Mouse (Mus musculus) limb, embryonic 14.5 days (tissue): Measurements from ENCODE around the gene 1700013G24Rik. TPM values are rescaled to one million over a fixed set of nuclear protein-coding genes. Genes with fewer than 3 reads are reported as not detected.

ENCODE experiments used
- ATAC-seq: fragments of 200-750 bp; cut with Nextera tagmentation; 2 replicates; pipeline ENCODE4 v1.8.0; 2017; ENCODE audit warnings: low read depth, moderate number of reproducible peaks, moderate TSS enrichment; ENCODE audit not compliant: low FRiP score
- DNase-seq: peaks from one replicate; pipeline ENCODE4 v3.0.0-alpha.2; 2015; ENCODE audit warnings: low spot score
- H3K27ac ChIP-seq: fragments of 300-500 bp; sonication (generic); replicated peaks from 2 replicates; pipeline ENCODE4 v1.5.1; 2014; ENCODE audit warnings: low read depth, mild to moderate bottlenecking, low read length, moderate library complexity, mixed read lengths
- H3K27me3 ChIP-seq: fragments of 300-500 bp; sonication (generic); 2 replicates; pipeline ENCODE4 v1.6.1; 2014; ENCODE audit warnings: low read length, mixed read lengths; ENCODE audit not compliant: control insufficient read depth, insufficient read depth
- H3K36me3 ChIP-seq: fragments of 300-500 bp; sonication (generic); 2 replicates; pipeline ENCODE4 v1.6.1; 2014; ENCODE audit warnings: mild to moderate bottlenecking, low read length, moderate library complexity, mixed read lengths; ENCODE audit not compliant: control insufficient read depth, insufficient read depth
- H3K4me1 ChIP-seq: fragments of 300-500 bp; sonication (generic); 2 replicates; pipeline ENCODE4 v1.6.1; 2014; ENCODE audit warnings: antibody characterized with exemption, low read length, mixed read lengths; ENCODE audit not compliant: control insufficient read depth, insufficient read depth
- H3K4me2 ChIP-seq: fragments of 300-500 bp; sonication (generic); replicated peaks from 2 replicates; pipeline ENCODE4 v1.6.1; 2014; ENCODE audit warnings: low read depth, mild to moderate bottlenecking, low read length, moderate library complexity; ENCODE audit not compliant: severe bottlenecking
- H3K4me3 ChIP-seq: fragments of 300-500 bp; sonication (generic); replicated peaks from 2 replicates; pipeline ENCODE4 v1.5.1; 2014; ENCODE audit warnings: low read length
- H3K9ac ChIP-seq: fragments of 300-500 bp; sonication (generic); 2 replicates; pipeline ENCODE4 v1.6.1; 2014; ENCODE audit warnings: mild to moderate bottlenecking, low read depth, low read length, moderate library complexity; ENCODE audit not compliant: severe bottlenecking
- H3K9me3 ChIP-seq: fragments of 300-500 bp; sonication (generic); 2 replicates; pipeline ENCODE4 v1.6.1; 2016; ENCODE audit warnings: low read length; ENCODE audit not compliant: control insufficient read depth
- POLR2A ChIP-seq: fragments of 200-500 bp; IDR thresholded peaks from 2 replicates; pipeline ENCODE4 v1.8.0; 2012; ENCODE audit warnings: inconsistent platforms, mild to moderate bottlenecking, moderate library complexity, borderline replicate concordance; ENCODE audit not compliant: insufficient read depth, insufficient read length; ENCODE audit errors: extremely low read depth
- WGBS: fragments of 180-500 bp; shearing (Covaris S2); extraction: QIAGEN DNeasy Blood & Tissue Kit; methylation state at CpG from one replicate; pipeline ENCODE4 v1.1.7; 2014; 5-methylcytosine and 5-hydroxymethylcytosine counted together
- polyA plus RNA-seq, 2 experiments: library from polyadenylated mRNA; depleted of rRNA in 1 of 2; stranded (reverse) in 1 of 2; unstranded in 1 of 2; fragments of >200 nt; fragmentation: Nextera tagmentation in 1 of 2; extraction: Ambion mirVana in 1 of 2; gene quantifications; 2 replicates each; pipeline versions ENCODE4 v1.2.1 to v1.2.3; 2012 to 2014

The 1700013G24Rik gene
- polyA plus RNA-seq, 2 experiments: 0.23 to 0.30 TPM

DNA sequence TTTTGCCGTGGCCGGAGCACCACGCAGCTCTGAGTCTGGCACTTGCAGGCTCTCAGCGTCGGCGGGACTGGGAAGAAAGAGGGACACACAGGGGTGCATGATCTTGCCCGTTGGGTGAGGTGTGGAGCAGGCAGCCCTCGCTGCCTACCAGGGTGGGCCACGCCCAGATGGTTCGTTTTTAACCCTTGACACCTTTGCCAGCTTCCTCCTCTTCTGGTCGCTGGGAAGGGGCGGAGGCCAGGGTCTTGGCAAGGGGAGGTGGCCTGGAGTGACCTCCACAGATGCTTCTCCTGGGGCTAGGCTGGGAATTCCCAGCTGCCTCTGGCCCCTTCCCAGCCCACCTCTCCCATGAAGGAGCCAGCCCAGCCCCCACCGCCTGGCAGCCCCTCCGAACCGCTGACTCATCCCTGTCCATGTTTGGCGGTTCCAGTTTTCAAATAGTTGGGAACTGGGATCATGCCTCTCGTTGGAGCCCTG is 23.7 kb downstream of the 1700013G24Rik start:
- WGBS: 15% methylated on average over 14 of the region's 17 CpGs
- H3K27ac ChIP-seq: peak overlapping the region; percentile 59
- peaks cover 85% of the 10 kb centered on the region for H3K4me1 ChIP-seq

DNA sequence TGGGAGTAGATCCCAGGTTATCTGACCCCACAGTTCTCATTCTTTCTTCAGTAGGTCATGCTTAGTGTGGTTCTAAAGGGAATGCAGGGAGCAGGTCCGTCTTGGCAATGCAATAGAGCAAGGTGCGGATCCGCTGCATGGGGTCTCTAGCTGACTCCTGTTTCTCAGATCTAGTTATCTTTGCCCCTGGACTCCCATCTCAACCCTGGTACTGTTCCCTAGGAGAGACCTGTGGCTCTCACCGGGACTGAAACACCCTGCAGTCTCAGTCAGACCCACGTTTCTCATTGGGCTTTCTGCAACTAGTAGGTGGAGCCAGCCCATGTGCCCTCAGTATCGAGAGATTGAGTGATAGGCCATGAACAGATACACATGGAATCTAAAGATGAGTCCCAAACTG is 24.5 kb downstream of the 1700013G24Rik start:
- no peak for TF ChIP-seq POLR2A
- no peak for ATAC-seq
- Histone ChIP-seq H3K4me1 (peaks cover 93% of the 10 kb centered on the region), H3K9me3 (no peaks in the 10 kb centered on the region), H3K36me3 (no peaks in the 10 kb centered on the region; the same call in 1 of the 2 replicates), H3K27me3 (no peaks in the 10 kb centered on the region), H3K4me2 (no peak overlapping the region), H3K4me3 (no peak overlapping the region), H3K9ac (no peak overlapping the region), H3K27ac (0 out of 2 replicates have a peak overlapping the region, but pooled peaks have one; percentile 43)
- DNase-seq: no peak
- WGBS: 63% methylated on average over 6 of the region's 6 CpGs

More for the DNA sequence above, 23.7 kb downstream of the 1700013G24Rik start:
- H3K9me3 ChIP-seq: no peaks in the 10 kb centered on the region
- H3K9ac ChIP-seq: peak overlapping the region; percentile 45; the same call in 1 of the 2 replicates
- no peaks in the 10 kb centered on the region for H3K27me3 ChIP-seq
- H3K4me3 ChIP-seq: peak overlapping the region; percentile 11; the same call in 1 of the 2 replicates
- ATAC-seq: no peak
- no peak for DNase-seq
- TF ChIP-seq POLR2A: no peak
- no peaks in the 10 kb centered on the region; the same call in 1 of the 2 replicates for H3K36me3 ChIP-seq
- peak overlapping the region; percentile 42 for H3K4me2 ChIP-seq

DNA sequence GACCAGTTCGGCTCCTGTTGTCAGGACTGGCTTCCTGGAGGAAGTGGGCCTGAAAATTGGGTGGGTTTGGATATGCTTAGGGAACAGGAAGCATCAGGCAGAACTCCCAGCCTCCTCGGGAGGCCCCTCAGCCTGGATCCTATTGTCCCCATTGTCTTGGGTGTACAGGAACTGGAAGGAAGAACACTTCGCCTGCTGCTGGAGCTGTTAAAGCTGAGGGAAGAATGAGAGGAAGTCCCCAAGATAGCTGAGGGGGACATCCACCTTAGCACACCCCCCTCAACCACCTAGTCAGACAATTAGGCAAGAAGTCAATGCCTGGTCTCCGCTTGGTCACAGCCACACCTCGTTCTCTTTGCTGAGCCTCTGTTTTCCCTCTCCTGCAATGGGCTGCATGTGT is 25.2 kb downstream of the 1700013G24Rik start:
- no peak for TF ChIP-seq POLR2A
- Histone ChIP-seq H3K4me3 (no peak overlapping the region), H3K27ac (no peak overlapping the region), H3K36me3 (no peaks in the 10 kb centered on the region; the same call in 1 of the 2 replicates), H3K9ac (no peak overlapping the region), H3K27me3 (no peaks in the 10 kb centered on the region), H3K9me3 (no peaks in the 10 kb centered on the region), H3K4me2 (no peak overlapping the region), H3K4me1 (peaks cover 88% of the 10 kb centered on the region)
- DNase-seq (no peak), ATAC-seq (no peak)
- WGBS: 75% methylated on average over 5 of the region's 5 CpGs

DNA sequence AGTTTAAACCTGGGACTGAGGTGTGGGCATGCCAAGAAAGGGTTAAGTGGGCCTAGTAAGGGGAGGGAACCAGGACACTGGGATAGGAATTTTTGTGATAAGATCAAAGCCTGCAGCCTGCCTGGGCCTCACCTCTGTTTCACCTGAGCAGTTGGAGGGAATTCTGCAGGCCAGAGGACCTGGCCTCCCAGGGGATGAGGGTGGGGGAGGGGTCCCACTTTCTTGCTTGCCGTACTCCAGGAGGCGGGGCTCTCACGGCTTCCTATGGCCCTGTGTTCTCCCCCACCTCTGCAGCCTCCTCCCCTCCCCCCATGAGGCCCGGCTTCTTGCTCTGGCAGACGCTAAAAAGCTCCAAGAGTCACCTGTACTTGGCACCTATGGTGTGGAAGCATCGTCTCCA is 26.7 kb downstream of the 1700013G24Rik start:
- Histone ChIP-seq H3K4me2 (no peak overlapping the region; the same call in 1 of the 2 replicates), H3K9ac (no peak overlapping the region), H3K27ac (no peak overlapping the region), H3K27me3 (no peaks in the 10 kb centered on the region), H3K36me3 (no peaks in the 10 kb centered on the region), H3K4me1 (peaks cover 81% of the 10 kb centered on the region), H3K9me3 (no peaks in the 10 kb centered on the region), H3K4me3 (no peak overlapping the region)
- WGBS: 0% methylated on average over 6 of the region's 6 CpGs
- DNase-seq: no peak
- no peak for TF ChIP-seq POLR2A
- no peak for ATAC-seq

GRCm38 (mm10) chr4:137480191-137480992 is 27.3 kb downstream of the 1700013G24Rik start:
- H3K4me3 ChIP-seq: no peak overlapping the region
- DNase-seq: no peak
- H3K4me2 ChIP-seq: peak overlapping the region; percentile 16; the same call in 1 of the 2 replicates
- peaks cover 81% of the 10 kb centered on the region for H3K4me1 ChIP-seq
- no peak for ATAC-seq
- no peaks in the 10 kb centered on the region for H3K27me3 ChIP-seq
- WGBS: 21% methylated on average over 19 of the region's 19 CpGs
- no peaks in the 10 kb centered on the region; the same call in 1 of the 2 replicates for H3K36me3 ChIP-seq
- no peak for TF ChIP-seq POLR2A
- H3K9me3 ChIP-seq: no peaks in the 10 kb centered on the region
- H3K27ac ChIP-seq: peak overlapping the region; percentile 3; the same call in 1 of the 2 replicates
- H3K9ac ChIP-seq: no peak overlapping the region
